Mouse (Mus musculus) brain, embryonic 14.5 days (tissue): ENCODE measurements around the gene Cyp4v3.

Experiments
- CTCF ChIP-seq: fragments of 200-500 bp; IDR thresholded peaks from 2 replicates; pipeline ENCODE4 v1.5.1; 2012; ENCODE audit warnings: inconsistent platforms, mild to moderate bottlenecking, moderate library complexity, borderline replicate concordance; ENCODE audit not compliant: insufficient read depth, insufficient read length; ENCODE audit errors: extremely low read depth
- POLR2A ChIP-seq: fragments of 200-500 bp; IDR thresholded peaks from 2 replicates; pipeline ENCODE4 v1.6.1; 2012; ENCODE audit warnings: mild to moderate bottlenecking, inconsistent platforms, borderline replicate concordance; ENCODE audit not compliant: poor library complexity, insufficient read depth, insufficient read length, severe bottlenecking; ENCODE audit errors: extremely low read depth

GRCm38 (mm10) chr8:45302390-45302789 is 30.6 kb downstream of the Cyp4v3 start:
- TF ChIP-seq CTCF (no peak), POLR2A (no peak)
